Mouse (Mus musculus) kidney, embryonic 14.5 days (tissue): ENCODE measurements around the gene Kcnj5. TPM values are rescaled to one million over a fixed set of nuclear protein-coding genes. Genes with fewer than 3 reads are reported as not detected.

Source experiments
- ATAC-seq: fragments of 200-750 bp; cut with Nextera tagmentation; 2 replicates; pipeline ENCODE4 v1.8.0; 2017; ENCODE audit warnings: moderate number of reproducible peaks, mild to moderate bottlenecking, moderate TSS enrichment, moderate library complexity; ENCODE audit not compliant: low FRiP score, low TSS enrichment
- H3K27ac ChIP-seq: fragments of 300-500 bp; sonication (generic); 2 replicates; pipeline ENCODE4 v1.5.1; 2014; ENCODE audit warnings: low read depth, mild to moderate bottlenecking, low read length, moderate library complexity, mixed read lengths
- H3K27me3 ChIP-seq: fragments of 300-500 bp; sonication (generic); 2 replicates; pipeline ENCODE4 v1.6.1; 2014; ENCODE audit warnings: mild to moderate bottlenecking, low read length; ENCODE audit not compliant: control insufficient read depth, insufficient read depth
- H3K36me3 ChIP-seq: fragments of 300-500 bp; sonication (generic); 2 replicates; pipeline ENCODE4 v1.6.1; 2014; ENCODE audit warnings: low read length, mixed read lengths; ENCODE audit not compliant: control insufficient read depth, insufficient read depth
- H3K4me1 ChIP-seq: fragments of 300-500 bp; sonication (generic); 2 replicates; pipeline ENCODE4 v1.6.1; 2014; ENCODE audit warnings: low read length, mixed read lengths; ENCODE audit not compliant: control insufficient read depth, insufficient read depth
- H3K4me2 ChIP-seq: fragments of 300-500 bp; sonication (generic); replicated peaks from 2 replicates; pipeline ENCODE4 v1.6.1; 2014; ENCODE audit warnings: low read depth, mild to moderate bottlenecking, low read length
- H3K4me3 ChIP-seq: fragments of 300-500 bp; sonication (generic); 2 replicates; pipeline ENCODE4 v1.5.1; 2014; ENCODE audit warnings: mild to moderate bottlenecking, low read length
- H3K9ac ChIP-seq: fragments of 300-500 bp; sonication (generic); 2 replicates; pipeline ENCODE4 v1.6.1; 2014; ENCODE audit warnings: low read depth, mild to moderate bottlenecking, low read length, moderate library complexity
- H3K9me3 ChIP-seq: fragments of 300-500 bp; sonication (generic); 2 replicates; pipeline ENCODE4 v1.6.1; 2016; ENCODE audit warnings: low read length; ENCODE audit not compliant: control insufficient read depth
- WGBS: fragments of 180-500 bp; shearing (Covaris S2); extraction: QIAGEN DNeasy Blood & Tissue Kit; methylation state at CpG from one replicate; pipeline ENCODE4 v1.1.7; 2014; 5-methylcytosine and 5-hydroxymethylcytosine counted together
- polyA plus RNA-seq: library from polyadenylated mRNA; unstranded; fragments of >200 nt; fragmentation: Nextera tagmentation; extraction: Ambion mirVana; gene quantifications from 2 replicates; pipeline ENCODE4 v1.2.1, GENCODE M21; 2014

The Kcnj5 gene
- polyA plus RNA-seq, 1 experiment from 2014 or later = 1.2 TPM

GRCm38 (mm10) chr9:32271896-32272444 is 72.2 kb downstream of the Kcnj5 start:
- H3K4me1 ChIP-seq = no peaks in the 10 kb centered on the region
- H3K4me3 ChIP-seq = no peak overlapping the region
- H3K9me3 ChIP-seq = no peaks in the 10 kb centered on the region
- WGBS = 13% methylated on average over 5 of the region's 5 CpGs
- no peak overlapping the region for H3K9ac ChIP-seq
- no peaks in the 10 kb centered on the region for H3K27me3 ChIP-seq
- no peak overlapping the region for H3K4me2 ChIP-seq
- ATAC-seq = peak; percentile 55; the same call in 1 of the 2 replicates
- H3K27ac ChIP-seq = no peak overlapping the region
- no peaks in the 10 kb centered on the region for H3K36me3 ChIP-seq

Other genes starting within 250 kb of the Kcnj5 start
- 6.6 and 10.6 TPM in 2 replicates for gene Arhgap32, start 228.2 kb downstream of the Kcnj5 start, polyA plus RNA-seq
- 1.4 and 3.3 TPM in 2 replicates for gene Kcnj1, start 28.1 kb upstream of the Kcnj5 start, polyA plus RNA-seq
- 24.0 and 27.3 TPM in 2 replicates for gene Fli1, start 198.5 kb upstream of the Kcnj5 start, polyA plus RNA-seq